Mouse (Mus musculus) liver, embryonic 14.5 days (tissue): ENCODE data around the gene Tspan12.

Experiments
- CTCF ChIP-seq: IDR thresholded peaks from 2 replicates; pipeline ENCODE4 v1.5.1; 2016; ENCODE audit warnings: antibody characterized with exemption, low read depth, control low read depth
- EP300 ChIP-seq: IDR thresholded peaks from 2 replicates; pipeline ENCODE4 v1.6.1; 2016; ENCODE audit warnings: antibody characterized with exemption, low read depth

- TF ChIP-seq EP300 (no peak), CTCF (no peak)
Observed at GRCm38 (mm10) chr6:21861316-21861715, 9.0 kb upstream of the Tspan12 start.
